Mouse (Mus musculus): ENCODE measurements around the gene Smg6.
"Not testable (repeated sequence)": the region's sequence is repeated elsewhere in the genome, so short reads cannot be mapped to it uniquely, and the experiment has no call there.

Smg6 gene

DNA sequence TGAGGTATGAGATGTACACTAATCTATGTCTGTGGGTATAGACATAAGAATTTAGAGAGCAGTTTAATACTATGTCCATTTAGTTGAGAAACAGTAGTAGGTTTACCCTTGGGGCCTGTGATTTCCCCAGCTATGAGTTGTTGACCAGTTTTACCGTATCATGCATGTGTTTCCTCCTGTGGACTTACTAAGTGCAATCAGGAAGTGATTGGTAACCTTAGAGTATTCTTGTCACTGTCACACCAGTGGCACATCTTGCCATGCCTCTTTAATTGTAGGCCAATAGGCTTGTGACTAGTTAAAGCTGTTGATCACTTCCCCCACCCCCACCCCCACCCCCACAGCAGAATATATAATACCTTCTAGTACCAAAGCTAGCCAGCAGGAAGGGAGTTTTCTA, 70.9 kb downstream of the Smg6 start:
- DNase-seq (ENCODE audit: low spot score) = no peak

- DNase-seq (ENCODE audit: low spot score) = no peak
Measured at GRCm38 (mm10) chr11:75000869-75001653, 75.4 kb downstream of the Smg6 start.

DNA sequence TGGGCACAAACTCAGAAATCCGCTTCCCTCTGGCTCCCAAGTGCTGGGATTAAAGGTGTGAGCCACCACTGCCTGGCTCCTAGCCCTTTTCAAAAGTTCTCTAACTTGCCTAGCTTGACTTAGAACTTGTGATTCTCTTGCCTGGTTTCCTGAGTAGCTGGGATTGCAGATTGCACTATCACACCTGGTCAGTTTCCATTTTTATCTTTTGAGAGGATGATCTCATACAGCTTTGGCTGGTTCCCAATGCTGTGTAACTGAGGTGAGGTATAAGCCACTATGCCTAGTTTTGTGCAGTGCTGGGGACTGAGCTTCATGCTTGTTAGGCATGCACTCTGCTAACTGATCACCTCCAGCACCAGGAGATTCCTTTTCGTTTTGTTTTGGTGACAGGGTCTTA, 82.6 kb downstream of the Smg6 start:
- no peak for DNase-seq (ENCODE audit: low spot score)

DNA sequence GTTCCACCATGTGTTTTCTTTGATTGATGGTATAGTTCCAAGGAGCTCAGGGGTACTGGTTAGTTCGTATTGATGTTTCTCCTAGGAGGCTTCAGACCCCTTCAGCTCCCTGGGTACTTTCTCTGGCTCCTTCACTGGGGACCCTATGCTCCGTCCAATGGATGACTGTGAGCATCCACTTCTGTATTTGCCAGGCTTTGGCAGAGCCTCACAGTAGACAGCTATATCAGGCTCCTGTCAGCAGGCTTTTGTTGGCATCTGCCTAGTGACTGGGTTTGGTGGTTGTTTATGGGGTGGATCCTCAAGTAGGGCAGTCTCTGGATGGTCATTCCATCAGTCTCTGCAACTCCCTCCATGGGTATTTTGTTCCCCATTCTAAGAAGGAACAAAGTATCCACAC, 83.9 kb downstream of the Smg6 start:
- DNase-seq (ENCODE audit: low spot score) = not testable (repeated sequence)

DNA sequence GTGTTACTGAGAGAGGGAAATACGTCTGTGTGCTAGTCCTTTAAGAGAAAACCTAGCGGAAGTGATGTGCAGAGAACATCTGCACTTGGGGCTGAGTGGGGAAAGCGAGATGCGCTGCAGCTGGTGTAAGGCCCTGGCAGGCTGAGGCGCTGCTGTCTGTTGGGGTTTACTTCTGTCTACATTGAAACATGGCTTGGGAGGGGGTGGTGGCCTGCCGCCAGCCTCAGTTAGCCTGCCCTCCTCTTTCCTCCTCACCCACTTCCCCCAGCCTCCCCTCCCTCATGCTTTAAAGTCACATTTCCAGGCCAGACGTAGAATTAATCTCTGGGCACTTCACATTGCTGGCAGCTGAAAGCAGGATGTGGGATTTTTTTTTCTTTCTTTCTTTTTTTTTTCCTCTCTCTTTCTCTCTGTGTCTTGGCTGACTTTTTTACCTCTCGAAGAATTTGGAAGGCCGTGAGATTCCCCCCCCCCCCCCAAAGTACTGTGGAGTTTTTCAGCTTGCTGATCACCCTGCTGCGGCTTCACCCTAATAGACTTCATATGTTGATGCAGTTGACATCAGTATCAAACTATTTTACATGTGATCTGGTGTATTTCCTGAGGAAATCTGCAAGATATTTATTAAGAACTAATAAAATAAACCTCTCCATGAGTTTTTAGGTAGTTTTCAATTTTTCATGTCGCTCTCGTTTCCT, 87.5 kb downstream of the Smg6 start:
- peak; percentile 28 for DNase-seq (ENCODE audit: low spot score)

DNA sequence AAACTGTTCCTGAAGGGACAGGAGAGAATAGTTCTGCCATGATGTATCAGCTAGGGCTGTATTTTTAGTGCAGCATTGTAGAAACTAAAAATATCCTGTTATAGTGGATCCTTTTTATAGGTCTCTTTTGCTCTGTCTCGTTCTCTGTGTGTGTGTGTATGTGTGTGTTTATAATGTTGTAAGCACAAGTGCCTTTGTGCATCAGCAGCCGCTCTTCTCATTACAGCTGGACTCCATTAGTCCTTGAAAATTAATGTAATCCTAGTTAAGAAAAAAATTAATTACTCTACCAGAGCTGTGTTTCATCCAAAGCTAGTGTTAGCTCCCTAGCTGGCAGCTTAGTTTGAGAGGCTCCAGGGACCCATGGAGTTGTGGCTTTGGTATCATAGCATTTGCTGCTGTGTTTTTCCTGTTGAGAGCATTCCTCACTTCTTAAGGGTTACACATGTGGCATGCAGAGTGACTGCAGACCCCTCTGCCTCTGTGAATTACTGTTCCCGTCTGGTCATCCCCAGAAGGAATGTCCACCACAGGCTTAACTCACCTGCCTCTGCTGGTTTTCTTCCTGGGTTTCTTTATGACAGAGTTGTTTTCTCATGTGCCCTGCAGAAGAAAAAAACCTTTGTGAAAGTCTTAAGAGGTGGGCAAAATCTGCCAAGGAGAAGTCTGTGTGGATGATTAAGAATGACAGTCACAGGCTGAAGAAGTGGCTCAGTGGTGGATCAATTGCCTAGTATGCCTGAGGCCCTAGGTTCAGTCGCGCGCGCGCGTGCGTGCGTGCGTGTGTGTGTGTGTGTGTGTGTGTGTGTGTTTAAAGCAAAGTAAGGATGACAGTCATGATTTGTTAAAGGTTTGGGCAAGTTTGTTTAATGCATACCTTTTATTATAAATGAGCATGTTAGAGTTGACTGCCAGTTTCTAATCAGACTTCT, 88.4 kb downstream of the Smg6 start:
- DNase-seq (ENCODE audit: low spot score) = no peak

- no peak for DNase-seq (ENCODE audit: low spot score)
Measured at GRCm38 (mm10) chr11:75014816-75015215, 89.2 kb downstream of the Smg6 start.

DNA sequence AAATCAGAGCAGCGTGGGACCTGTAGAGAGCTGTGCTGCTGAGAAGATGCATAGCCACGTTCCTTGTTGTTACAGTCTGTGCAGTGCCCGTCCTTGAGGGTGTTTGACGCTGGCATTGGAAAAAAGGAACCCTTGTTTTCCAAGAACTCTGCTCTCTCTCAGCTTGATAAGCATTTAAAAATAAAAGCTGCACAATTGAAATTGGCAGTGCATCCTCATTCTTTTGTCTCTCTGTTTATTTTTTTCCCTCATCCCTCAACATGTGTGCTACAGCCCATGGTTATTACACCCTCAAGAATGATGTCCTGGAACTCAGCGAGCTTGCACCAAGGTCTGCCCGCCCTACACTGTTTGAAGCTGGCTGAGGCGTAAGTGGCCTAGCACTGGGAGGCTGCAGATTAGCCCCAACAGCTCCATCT, 89.8 kb downstream of the Smg6 start:
- no peak for DNase-seq (ENCODE audit: low spot score)

- DNase-seq (ENCODE audit: low spot score) = no peak
Measured at GRCm38 (mm10) chr11:75016309-75016860, 90.8 kb downstream of the Smg6 start.

DNA sequence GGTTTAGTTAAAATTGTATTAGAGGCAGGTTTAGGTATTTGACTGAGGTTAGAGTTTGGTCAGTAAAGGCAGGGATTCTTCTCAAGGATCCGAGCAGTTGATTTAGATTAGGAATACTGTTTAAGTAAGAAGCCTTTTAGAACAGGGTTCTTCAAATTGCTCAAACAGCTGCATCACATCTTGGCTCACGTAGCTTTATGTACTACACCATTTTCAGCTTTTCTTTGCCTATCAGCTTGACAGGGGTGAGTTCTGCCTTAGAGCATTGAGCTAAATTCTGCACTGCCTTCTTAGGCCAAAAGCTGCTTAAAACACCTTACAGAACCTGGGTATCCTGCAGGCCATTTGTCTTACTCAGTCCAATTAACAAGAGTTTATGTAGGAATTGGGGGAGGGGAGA, 92.2 kb downstream of the Smg6 start:
- no peak for DNase-seq (ENCODE audit: low spot score)

DNA sequence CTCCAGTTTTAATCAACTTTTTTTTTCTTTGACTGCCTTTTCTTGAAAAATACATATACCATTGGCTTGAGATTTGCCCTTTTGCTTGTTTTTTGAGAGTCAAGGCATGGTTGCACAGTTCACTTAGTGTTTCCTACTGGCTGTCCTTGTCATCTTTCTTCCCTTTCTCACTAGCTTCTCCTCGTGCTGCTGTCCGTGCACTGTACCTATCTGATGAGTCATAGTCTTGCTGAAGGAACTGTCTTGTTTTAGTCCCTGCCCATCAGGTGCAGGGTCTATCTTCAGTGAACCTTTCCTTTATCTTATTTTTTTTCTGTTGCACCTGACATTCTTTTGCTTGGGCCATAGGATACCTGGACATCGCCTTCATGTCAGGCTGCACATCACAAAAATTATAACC, 101.4 kb downstream of the Smg6 start:
- DNase-seq (ENCODE audit: low spot score) = no peak

GRCm38 (mm10) chr11:75027616-75028015, 102.0 kb downstream of the Smg6 start:
- no peak for DNase-seq (ENCODE audit: low spot score)

- no peak for DNase-seq (ENCODE audit: low spot score)
Measured at GRCm38 (mm10) chr11:75031251-75031650, 105.6 kb downstream of the Smg6 start.

DNA sequence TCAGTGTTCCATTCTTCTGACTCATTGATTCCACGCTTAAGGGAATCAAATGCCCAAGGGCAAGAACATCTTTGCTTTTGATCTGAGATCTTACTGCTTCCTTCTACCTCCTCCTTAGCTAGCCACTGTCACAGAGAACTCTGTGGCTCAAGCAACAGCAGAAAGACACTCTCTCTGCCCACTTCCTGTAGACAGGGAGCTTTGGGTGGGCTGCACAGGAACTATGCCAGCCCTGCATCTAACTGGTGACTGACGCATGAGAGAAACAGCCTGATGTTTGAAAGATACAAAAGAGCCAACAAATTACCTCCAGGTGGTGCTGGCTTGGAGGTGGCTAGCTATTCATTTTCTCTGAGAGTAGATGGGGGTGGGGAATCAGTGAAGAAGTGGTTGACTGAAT, 107.3 kb downstream of the Smg6 start:
- DNase-seq (ENCODE audit: low spot score) = no peak

DNA sequence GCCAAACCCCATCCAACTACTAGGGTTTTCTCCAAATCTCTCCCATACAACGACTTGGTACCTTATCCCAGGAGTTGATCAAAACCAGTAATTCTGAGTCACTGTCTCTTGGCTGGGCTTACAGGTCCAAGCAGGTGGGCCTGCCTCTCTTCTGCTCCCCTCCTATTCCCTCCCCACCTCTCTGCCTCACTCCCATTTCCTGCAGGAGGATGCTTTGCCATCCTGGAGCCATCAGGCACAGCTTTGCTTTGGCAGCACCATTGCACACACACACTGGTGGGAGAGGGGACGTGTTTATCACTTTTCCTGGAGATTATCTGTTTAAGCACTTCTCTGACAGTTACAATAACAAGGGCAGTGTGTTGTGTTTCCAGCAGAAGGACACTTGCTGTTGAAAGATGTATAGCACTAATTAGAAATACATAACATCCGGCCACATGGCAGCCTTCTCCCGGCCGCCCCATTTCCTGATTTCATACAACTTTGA, 108.0 kb downstream of the Smg6 start:
- no peak for DNase-seq (ENCODE audit: low spot score)

GRCm38 (mm10) chr11:75034104-75034503, 108.5 kb downstream of the Smg6 start:
- DNase-seq (ENCODE audit: low spot score) = no peak

DNA sequence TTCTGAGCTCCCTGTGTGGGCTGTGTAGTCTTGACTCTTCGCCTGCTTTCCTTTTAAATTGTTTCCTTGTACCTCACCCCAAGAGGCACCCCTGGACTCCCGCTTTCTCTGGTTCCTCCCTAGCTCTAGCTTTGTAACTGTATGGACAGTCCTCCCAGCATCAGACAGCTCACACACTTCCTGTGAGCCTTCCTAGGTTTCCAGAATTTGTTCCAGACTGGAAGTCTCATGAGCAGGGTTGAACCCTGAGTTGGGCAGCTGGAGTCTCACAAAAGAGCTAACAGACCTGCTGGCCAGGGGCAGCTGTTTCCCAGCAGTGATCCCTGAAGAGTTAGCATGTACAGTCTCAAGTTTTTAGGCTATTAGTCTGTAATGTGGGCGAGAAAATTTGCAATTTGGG, 118.7 kb downstream of the Smg6 start:
- no peak for DNase-seq (ENCODE audit: low spot score)

DNA sequence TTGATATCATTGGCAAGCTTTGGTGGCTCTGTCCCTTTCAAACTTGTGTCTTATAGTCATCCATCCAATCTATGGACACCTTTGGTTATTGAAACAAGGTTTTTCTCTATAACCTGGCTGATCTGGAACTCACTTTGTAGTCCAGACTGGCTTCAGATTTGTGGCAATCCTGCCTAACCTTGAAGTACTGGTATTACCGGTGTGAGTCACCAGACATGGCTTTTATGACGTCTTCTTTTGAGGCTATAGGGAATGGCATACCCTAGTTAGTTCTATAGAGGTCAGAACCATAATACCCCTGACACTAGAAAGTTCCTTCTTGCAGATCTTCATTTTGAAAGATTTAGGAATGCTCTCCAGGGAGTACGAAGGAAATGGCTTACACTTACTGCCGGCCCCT, 120.2 kb downstream of the Smg6 start:
- DNase-seq (ENCODE audit: low spot score) = no peak

- no peak for DNase-seq (ENCODE audit: low spot score)
Measured at GRCm38 (mm10) chr11:75046638-75047037, 121.0 kb downstream of the Smg6 start.

DNA sequence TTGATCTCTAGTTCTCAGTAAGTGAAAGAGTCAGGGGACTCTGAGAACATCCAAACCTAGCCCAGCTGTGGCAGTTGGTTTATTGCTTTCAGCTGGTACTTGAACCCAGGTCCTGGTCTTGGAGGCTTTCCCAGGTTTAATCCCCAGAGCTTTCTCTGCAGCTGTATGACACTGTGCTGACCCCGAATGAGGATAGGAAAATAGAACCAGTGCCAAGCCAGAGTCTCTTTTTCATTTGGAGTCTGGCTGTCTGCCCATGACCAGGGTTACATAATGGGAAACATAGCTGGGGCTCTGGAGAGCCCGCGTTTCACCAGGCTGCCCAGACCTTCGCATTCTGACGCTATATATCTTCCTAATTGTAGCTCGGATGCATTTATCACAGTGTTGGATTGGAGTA, 121.4 kb downstream of the Smg6 start:
- DNase-seq (ENCODE audit: low spot score) = peak; percentile 55

- DNase-seq (ENCODE audit: low spot score) = no peak
Measured at GRCm38 (mm10) chr11:75047736-75048407, 122.2 kb downstream of the Smg6 start.

DNA sequence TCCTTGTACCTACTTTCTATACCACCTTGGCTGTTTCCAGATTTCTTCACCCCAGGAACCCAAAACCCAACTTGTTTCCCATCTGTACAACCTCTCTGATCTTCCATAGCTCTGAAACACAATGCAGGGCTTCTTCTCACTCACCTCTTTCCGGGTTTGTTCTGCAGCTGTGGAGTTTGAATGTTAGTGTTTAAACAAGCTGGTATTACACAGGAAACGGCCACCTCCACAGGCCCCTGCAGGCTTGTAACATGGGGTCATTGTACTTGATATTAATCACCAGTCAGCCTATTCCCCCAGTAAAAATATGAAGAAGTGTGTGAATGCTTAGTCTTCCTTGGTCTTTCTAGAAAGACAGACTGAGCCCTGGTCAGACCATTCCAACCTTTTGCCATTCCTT, 123.5 kb downstream of the Smg6 start:
- DNase-seq (ENCODE audit: low spot score) = no peak

Measured in urinary bladder, postnatal 25 days (tissue).